Mouse (Mus musculus): ENCODE data around the gene Ube2cbp.

The Ube2cbp gene

DNA sequence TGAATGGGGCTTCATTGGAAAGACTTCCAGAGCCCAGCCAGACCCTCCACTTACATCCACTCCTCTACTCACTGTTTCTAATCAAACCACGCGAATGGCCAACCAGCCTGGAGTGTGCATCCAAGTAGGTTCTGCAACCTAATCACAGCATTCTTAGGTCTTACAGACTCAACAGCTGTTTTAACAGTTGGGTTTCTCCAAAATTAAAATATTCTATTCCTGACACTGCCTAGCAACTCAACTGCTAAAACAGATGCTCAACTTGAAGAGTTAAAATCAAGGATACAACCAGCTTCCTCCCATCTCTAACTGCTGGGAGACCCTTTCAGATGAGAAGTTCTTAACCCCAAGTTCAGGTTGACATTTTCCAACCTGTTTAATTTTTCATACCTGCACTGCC is 74.0 kb downstream of the Ube2cbp start:
- no peaks in the 10 kb centered on the region for H3K36me3 ChIP-seq (ENCODE audit: control insufficient read depth, insufficient read depth, low read length, poor library complexity, severe bottlenecking)
- no peaks in the 10 kb centered on the region for H3K27me3 ChIP-seq (ENCODE audit: control insufficient read depth, insufficient read depth, low read length, poor library complexity, severe bottlenecking)
- DNase-seq (ENCODE audit: low read depth, low spot score): no peak

DNA sequence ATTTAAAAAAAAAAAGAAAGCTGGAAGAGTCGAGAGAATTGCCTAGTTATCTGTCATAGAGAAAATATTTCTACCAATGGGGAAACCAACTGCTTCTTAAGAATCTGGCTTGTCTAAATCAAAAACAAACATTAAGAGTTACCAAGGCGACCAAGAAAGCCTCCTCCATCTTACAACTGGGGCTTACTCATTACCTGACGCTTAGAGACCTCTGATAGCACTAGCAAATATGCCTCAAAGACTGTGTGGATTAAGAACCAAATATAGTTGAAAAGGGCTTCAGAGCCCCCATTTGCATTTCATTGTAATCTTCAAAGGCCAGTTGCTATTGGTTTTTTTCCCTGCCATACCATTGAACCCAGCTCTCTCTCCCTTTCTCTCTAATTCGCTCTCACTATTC is 76.2 kb downstream of the Ube2cbp start:
- H3K27me3 ChIP-seq (ENCODE audit: control insufficient read depth, insufficient read depth, low read length, poor library complexity, severe bottlenecking): no peaks in the 10 kb centered on the region

DNA sequence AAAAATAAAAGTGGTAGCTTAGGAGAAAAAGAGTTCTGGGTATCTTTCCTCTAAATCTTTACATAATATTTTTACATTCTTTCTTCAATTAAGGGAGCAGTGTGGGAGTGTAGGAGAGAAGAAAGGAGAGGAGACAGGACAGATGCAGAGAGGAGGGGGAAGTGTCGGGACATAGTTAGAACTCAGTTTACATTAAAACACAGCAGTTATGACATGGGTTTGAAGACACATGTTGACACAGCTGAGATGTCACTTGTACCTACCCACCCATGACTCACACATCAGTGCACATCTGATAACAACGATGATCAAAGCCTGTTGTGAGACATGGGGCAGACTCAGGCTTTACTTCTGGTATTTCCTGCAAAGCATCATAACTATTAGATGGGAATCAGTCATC is 87.8 kb downstream of the Ube2cbp start:
- no peak for DNase-seq (ENCODE audit: low read depth, low spot score)
- H3K36me3 ChIP-seq (ENCODE audit: control insufficient read depth, insufficient read depth, low read length, poor library complexity, severe bottlenecking): no peaks in the 10 kb centered on the region
- H3K27me3 ChIP-seq (ENCODE audit: control insufficient read depth, insufficient read depth, low read length, poor library complexity, severe bottlenecking): no peaks in the 10 kb centered on the region

More for the DNA sequence above, 76.2 kb downstream of the Ube2cbp start:
- no peaks in the 10 kb centered on the region for H3K36me3 ChIP-seq (ENCODE audit: control insufficient read depth, insufficient read depth, low read length, poor library complexity, severe bottlenecking)
- no peak for DNase-seq (ENCODE audit: low read depth, low spot score)

DNA sequence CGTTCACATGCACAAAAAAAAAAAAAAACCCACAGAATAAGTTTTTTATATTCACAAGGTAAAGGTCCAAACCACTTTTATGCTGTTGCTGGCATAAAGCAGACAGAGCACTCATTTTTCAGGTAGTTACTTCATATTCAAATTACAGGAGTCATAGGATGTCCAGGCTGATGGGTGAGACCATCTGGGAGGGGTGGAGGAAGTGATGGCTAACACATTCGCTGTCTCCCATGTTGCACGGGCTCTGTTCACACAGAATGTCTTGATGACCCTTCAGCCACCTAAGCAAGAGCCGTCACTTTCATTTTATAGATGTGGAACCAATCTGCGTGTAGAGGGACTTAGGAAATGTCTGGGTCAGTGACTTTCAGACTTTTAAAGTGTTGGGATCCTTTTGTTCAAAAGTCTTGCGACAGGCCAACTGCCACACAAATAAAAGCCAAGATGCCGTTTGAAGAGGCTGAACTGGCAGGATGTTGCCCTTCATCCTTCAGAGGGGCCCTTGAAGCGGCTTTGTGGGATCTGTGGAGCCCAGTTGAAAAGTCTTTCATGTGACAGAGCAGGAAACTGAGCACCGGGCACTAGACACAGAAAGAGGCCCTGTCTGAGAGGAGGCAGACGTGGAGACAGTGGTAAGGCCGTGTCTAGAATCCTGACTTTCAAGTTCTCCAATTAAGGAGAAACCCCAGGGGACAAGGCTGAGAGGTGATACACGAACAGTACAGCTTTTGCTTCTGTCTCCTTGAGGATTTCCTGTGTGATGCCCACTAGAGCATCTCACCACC is 91.8 kb downstream of the Ube2cbp start:
- H3K27me3 ChIP-seq (ENCODE audit: control insufficient read depth, insufficient read depth, low read length, poor library complexity, severe bottlenecking): no peaks in the 10 kb centered on the region
- no peak for DNase-seq (ENCODE audit: low read depth, low spot score)
- no peaks in the 10 kb centered on the region for H3K36me3 ChIP-seq (ENCODE audit: control insufficient read depth, insufficient read depth, low read length, poor library complexity, severe bottlenecking)

DNA sequence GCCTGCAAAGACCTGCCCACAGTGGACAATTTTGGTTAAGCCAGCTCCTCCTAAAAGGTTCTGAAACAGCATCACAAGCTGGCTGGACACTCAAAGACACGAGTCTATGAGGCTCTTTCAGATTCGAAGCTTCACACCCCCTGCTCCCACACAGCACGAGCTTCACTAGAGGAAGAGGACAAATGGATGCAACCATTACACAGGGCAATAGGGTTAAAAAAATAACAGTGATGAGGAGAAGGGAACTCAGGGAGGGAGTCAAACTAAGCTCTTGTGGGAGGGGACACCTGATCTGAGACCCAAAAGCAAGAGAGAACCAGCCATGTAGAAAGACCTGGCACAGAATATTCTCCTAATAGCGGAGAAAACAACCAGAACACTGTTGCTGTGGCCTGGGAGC is 95.5 kb downstream of the Ube2cbp start:
- no peak for DNase-seq (ENCODE audit: low read depth, low spot score)
- no peaks in the 10 kb centered on the region for H3K27me3 ChIP-seq (ENCODE audit: control insufficient read depth, insufficient read depth, low read length, poor library complexity, severe bottlenecking)
- no peaks in the 10 kb centered on the region for H3K36me3 ChIP-seq (ENCODE audit: control insufficient read depth, insufficient read depth, low read length, poor library complexity, severe bottlenecking)

DNA sequence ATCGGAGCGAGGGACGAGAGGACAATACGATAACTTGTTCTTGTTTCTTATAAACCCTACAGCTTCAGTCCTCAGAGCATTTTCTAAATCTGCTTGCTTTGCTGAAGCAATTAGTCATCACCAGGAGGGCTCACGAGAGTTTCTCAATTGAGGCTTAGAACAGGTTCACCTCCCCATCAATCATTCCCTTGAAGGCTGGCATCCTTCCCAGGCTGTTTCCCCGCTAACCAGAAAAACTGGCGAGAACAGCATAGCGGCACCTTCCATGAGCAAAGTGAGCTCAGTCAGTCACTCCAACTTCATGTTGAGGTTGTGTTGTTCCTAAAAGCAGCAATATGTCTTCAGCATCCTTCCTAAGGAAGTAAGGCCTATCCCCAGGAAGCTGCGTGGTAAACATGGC is 104.2 kb downstream of the Ube2cbp start:
- DNase-seq (ENCODE audit: low read depth, low spot score): no peak

DNA sequence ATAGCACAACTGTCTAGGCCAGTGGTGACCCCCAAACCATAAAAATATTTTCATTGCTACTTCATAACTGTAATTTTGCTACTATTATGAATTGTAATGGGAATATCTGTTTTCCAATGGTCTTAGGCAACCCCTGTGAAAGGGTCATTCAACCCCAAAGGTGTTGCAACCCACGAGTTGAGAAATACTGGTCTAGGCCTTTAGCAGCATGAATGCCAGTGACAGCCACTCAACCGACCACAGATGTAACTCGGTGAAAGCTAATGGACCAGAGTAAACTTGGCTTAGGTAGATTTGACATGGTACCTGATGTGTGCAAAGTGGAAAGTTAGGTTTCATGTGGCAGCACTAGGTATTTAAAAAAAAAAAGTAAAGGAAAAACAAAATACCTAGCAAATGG is 108.9 kb downstream of the Ube2cbp start:
- Histone ChIP-seq H3K36me3 (ENCODE audit: control insufficient read depth, insufficient read depth, low read length, poor library complexity, severe bottlenecking) (no peaks in the 10 kb centered on the region), H3K27me3 (ENCODE audit: control insufficient read depth, insufficient read depth, low read length, poor library complexity, severe bottlenecking) (no peaks in the 10 kb centered on the region)
- DNase-seq (ENCODE audit: low read depth, low spot score): no peak

More for the DNA sequence above, 104.2 kb downstream of the Ube2cbp start:
- Histone ChIP-seq H3K27me3 (ENCODE audit: control insufficient read depth, insufficient read depth, low read length, poor library complexity, severe bottlenecking) (no peaks in the 10 kb centered on the region), H3K36me3 (ENCODE audit: control insufficient read depth, insufficient read depth, low read length, poor library complexity, severe bottlenecking) (no peaks in the 10 kb centered on the region)

DNA sequence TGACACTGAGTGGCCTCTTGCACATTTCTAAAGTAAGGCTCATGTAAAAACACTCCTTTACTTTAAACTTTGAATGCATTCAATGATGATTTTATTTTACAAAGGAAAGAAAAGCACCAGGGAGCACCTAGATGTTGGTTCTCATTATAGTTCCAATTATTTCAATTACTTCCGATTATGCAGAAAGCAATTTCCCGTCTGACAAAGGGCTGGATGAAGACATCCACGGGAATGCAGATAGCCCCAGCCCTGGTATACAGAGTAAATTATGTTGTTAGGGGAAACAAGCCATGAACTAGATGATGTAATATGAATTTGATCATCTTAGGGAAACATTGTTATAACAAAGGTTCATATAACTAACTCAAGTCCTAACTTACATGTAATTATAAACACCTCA is 113.3 kb downstream of the Ube2cbp start:
- Histone ChIP-seq H3K27me3 (ENCODE audit: control insufficient read depth, insufficient read depth, low read length, poor library complexity, severe bottlenecking) (no peaks in the 10 kb centered on the region), H3K36me3 (ENCODE audit: control insufficient read depth, insufficient read depth, low read length, poor library complexity, severe bottlenecking) (no peaks in the 10 kb centered on the region)
- no peak for DNase-seq (ENCODE audit: low read depth, low spot score)

DNA sequence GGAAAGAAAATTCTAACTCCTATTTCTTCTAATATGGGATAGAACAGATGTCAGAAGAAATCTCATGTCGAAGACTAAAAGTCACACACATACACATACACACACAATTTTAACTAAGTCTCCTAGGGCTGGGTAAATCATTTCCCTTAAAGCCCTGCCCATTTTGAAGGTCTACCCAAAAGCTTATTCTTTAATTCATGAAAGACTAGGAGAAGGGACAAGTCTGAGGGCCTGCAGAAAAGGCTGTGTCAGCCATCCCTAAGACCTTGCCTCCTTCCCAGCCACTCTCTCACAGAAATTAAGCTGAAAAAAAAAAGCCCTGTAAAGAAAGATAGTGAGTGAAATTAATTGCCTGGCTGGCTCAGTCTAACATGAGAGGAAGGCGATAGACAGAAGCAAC is 128.0 kb downstream of the Ube2cbp start:
- no peak for DNase-seq (ENCODE audit: low read depth, low spot score)
- no peaks in the 10 kb centered on the region for H3K36me3 ChIP-seq (ENCODE audit: control insufficient read depth, insufficient read depth, low read length, poor library complexity, severe bottlenecking)
- no peaks in the 10 kb centered on the region for H3K27me3 ChIP-seq (ENCODE audit: control insufficient read depth, insufficient read depth, low read length, poor library complexity, severe bottlenecking)

DNA sequence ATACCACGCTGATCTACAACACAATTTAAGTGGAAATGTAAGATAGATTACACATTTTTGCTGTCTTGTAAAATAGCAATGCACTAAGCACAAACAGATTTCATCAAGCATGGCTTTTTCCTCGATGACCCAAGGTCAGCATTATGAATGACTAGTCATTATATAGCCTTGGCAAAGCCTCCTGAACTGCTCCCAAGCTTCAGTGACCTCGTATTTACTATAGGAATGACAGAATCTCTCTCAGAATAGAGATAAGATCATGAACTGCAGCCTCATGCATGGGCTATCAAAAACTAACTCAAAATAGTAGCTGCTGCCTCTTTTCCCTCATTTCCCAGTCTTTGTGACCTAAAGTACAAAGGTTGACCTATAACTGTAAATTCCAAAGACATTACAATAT is 128.4 kb downstream of the Ube2cbp start:
- Histone ChIP-seq H3K27me3 (ENCODE audit: control insufficient read depth, insufficient read depth, low read length, poor library complexity, severe bottlenecking) (no peaks in the 10 kb centered on the region), H3K36me3 (ENCODE audit: control insufficient read depth, insufficient read depth, low read length, poor library complexity, severe bottlenecking) (no peaks in the 10 kb centered on the region)
- no peak for DNase-seq (ENCODE audit: low read depth, low spot score)

DNA sequence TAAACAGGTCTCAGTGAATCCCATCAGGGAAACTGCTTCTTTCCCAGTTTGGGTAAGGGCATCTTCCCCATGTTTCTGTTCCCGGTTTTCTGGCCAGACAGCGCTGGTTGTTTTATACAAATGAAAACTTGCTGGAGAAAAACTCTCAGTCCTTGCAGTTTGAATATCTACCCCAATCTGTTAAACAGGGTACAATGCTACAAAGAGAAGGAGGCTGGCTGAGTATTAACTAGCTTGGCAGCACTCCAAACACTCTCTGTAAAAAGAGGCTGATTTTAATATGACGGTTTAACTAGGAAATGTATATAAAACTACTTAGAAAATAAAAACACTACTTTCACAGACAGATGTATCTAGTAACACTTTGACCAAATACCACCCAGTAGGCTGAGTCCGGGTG is 129.2 kb downstream of the Ube2cbp start:
- Histone ChIP-seq H3K36me3 (ENCODE audit: control insufficient read depth, insufficient read depth, low read length, poor library complexity, severe bottlenecking) (no peaks in the 10 kb centered on the region), H3K27me3 (ENCODE audit: control insufficient read depth, insufficient read depth, low read length, poor library complexity, severe bottlenecking) (no peaks in the 10 kb centered on the region)
- DNase-seq (ENCODE audit: low read depth, low spot score): no peak

DNA sequence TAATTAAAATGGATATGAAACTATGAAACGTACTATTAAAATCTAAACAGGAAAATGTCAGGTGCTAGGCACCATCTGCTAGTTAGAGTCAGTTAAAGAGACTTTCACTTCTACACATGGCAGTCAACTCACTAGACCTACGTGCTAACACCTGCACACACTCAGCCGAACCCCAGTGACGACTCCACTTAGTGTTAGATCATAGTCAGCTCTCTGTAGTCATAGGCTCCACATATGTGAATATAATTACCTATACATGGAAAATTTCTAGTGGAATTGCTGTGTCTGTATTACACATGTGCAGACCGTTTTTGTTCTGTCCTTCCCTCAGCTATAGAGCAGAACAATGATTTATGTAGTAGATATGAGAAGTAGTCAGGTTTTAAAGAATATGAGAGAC is 130.4 kb downstream of the Ube2cbp start:
- DNase-seq (ENCODE audit: low read depth, low spot score): peak; percentile 10
- H3K27me3 ChIP-seq (ENCODE audit: control insufficient read depth, insufficient read depth, low read length, poor library complexity, severe bottlenecking): no peaks in the 10 kb centered on the region
- H3K36me3 ChIP-seq (ENCODE audit: control insufficient read depth, insufficient read depth, low read length, poor library complexity, severe bottlenecking): no peaks in the 10 kb centered on the region

DNA sequence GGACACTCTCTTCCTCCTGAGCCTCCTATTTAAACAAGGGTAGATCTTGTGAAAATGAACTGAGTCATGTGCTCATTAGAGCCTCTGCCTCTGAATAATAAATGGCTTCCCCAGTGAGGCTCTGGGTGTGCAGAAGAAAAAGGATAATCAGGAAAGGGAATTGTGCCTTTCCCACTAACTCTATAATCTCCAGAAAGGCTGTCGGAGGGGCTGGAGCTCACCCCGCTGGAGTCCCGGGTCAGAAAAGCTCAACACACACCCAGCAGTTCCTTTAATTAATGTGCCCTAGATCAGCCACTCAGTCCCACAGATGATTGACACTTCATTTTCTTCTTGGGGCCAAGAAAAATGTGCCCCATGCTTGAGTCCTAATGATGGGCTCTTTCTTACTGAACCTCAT is 134.2 kb downstream of the Ube2cbp start:
- Histone ChIP-seq H3K36me3 (ENCODE audit: control insufficient read depth, insufficient read depth, low read length, poor library complexity, severe bottlenecking) (no peaks in the 10 kb centered on the region), H3K27me3 (ENCODE audit: control insufficient read depth, insufficient read depth, low read length, poor library complexity, severe bottlenecking) (no peaks in the 10 kb centered on the region)
- no peak for DNase-seq (ENCODE audit: low read depth, low spot score)

DNA sequence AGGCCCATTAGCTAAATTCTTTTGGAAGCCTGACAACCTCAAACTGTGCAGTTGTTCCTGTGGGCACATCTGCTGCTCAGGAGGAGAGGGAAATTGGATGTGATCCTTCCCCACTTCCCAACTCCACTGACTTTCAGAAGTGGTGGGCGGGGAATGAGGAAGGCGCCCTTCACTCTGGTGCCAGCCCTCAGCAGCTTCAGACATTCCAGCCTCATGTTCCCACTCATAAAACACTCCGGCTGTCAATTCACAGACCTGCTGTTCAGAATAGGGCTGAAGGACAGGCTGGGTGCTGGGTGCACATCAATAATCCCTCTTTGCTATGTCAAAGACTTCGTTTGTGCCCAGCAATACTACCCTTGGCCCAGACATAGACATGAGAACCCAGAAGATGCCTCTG is 136.5 kb downstream of the Ube2cbp start:
- DNase-seq (ENCODE audit: low read depth, low spot score): no peak
- H3K36me3 ChIP-seq (ENCODE audit: control insufficient read depth, insufficient read depth, low read length, poor library complexity, severe bottlenecking): no peaks in the 10 kb centered on the region
- H3K27me3 ChIP-seq (ENCODE audit: control insufficient read depth, insufficient read depth, low read length, poor library complexity, severe bottlenecking): no peaks in the 10 kb centered on the region

DNA sequence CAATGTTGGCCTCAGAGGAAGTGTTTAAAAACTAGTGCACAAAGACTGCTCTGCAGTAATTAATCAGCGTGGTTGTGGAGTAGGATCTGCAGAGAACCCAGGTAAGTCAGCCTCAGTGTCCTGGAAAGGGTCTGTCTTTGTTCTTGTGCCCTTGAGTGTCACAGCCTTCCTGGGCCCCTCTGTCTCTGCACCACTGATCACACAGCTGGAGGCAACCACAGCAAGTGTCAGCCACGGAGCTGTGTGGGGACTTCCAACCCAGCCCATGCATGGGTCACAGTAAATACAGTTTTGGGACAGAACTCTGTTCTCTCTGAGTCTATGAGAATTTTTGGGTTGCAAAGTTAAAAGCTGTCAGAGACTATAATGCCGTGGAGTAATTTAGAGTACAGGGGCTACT is 137.4 kb downstream of the Ube2cbp start:
- Histone ChIP-seq H3K27me3 (ENCODE audit: control insufficient read depth, insufficient read depth, low read length, poor library complexity, severe bottlenecking) (no peaks in the 10 kb centered on the region), H3K36me3 (ENCODE audit: control insufficient read depth, insufficient read depth, low read length, poor library complexity, severe bottlenecking) (no peaks in the 10 kb centered on the region)
- DNase-seq (ENCODE audit: low read depth, low spot score): peak; percentile 3

DNA sequence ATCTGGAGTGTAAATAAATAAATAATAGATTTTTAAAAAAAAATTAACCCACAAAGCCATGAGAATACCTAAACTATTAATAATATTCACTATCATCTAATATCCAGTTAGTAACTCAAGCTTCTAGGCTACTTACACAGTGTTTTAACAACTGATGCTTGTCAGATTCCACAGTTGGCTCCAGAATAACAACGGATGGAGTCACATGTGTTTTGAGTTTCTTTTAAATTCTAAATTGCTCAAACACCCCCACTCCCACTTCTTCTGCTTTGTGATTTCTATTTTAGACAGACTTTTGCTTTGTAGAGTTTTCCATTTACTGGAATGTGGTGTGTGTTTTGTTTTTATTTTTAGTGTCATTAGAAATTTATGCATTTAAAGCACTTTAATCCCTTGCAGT is 140.0 kb downstream of the Ube2cbp start:
- Histone ChIP-seq H3K36me3 (ENCODE audit: control insufficient read depth, insufficient read depth, low read length, poor library complexity, severe bottlenecking) (no peaks in the 10 kb centered on the region), H3K27me3 (ENCODE audit: control insufficient read depth, insufficient read depth, low read length, poor library complexity, severe bottlenecking) (no peaks in the 10 kb centered on the region)
- no peak for DNase-seq (ENCODE audit: low read depth, low spot score)

Data from splenic B cell, adult 2 months (primary cell).